In genomic region chr12:3824906-3825713, GRCm38 (mm10) we compare ENCODE assay signal across 13 mouse cellular contexts. TPM values are rescaled to one million over a fixed set of nuclear protein-coding genes. Genes with fewer than 3 reads are reported as not detected.
DNase-seq lines count a peak whose midpoint lies in the region; ATAC-seq and TF ChIP-seq lines count a peak whose summit lies in the region.
"Had no signal": no experiment of that assay in that cellular context is flagged by ENCODE, and none has a peak within 500 bp of the region (broad histone marks: within the 10 kb centered on the region; RNA-seq: fewer than 3 reads in every experiment).

No protein-coding gene starts in this region.

- no peak overlapping the region for H3K4me3 ChIP-seq in heart, embryonic 12.5 days
- no peak overlapping the region for H3K4me3 ChIP-seq in heart, adult 2 months
- H3K4me3 ChIP-seq in lung, postnatal 0 days (ENCODE audit: low read depth, low read length): no peak overlapping the region
- H3K4me3 ChIP-seq in forebrain, embryonic 11.5 days (ENCODE audit: low read depth, low read length): no peak overlapping the region
- no peak overlapping the region for H3K4me3 ChIP-seq in hindbrain, embryonic 14.5 days (replicated peaks; ENCODE audit: low read length)
- H3K4me3 ChIP-seq: erythroblast, embryonic 14.5 days; hindbrain, embryonic 12.5 days; midbrain, embryonic 10.5 days had no signal

- peaks cover 77% of the 10 kb centered on the region for H3K4me1 ChIP-seq in heart, embryonic 12.5 days (replicated peaks)
- peaks cover 20% of the 10 kb centered on the region for H3K4me1 ChIP-seq in heart, adult 2 months (ENCODE audit: control insufficient read depth, insufficient read depth, low read length)
- no peaks in the 10 kb centered on the region; the same call in none of the 2 replicates for H3K4me1 ChIP-seq in lung, postnatal 0 days (ENCODE audit: insufficient read depth, low read depth, low read length)
- no peaks in the 10 kb centered on the region; the same call in 1 of the 2 replicates for H3K4me1 ChIP-seq in forebrain, embryonic 11.5 days (replicated peaks; ENCODE audit: control insufficient read depth, insufficient read depth, low read length)
- H3K4me1 ChIP-seq in hindbrain, embryonic 14.5 days (replicated peaks; ENCODE audit: control insufficient read depth, insufficient read depth, low read length): peaks cover 7% of the 10 kb centered on the region

- intact Hi-C loops in heart, adult 2 months (cut with DNase I): no loop called here

- peak overlapping the region; percentile 56 for H3K27ac ChIP-seq in heart, embryonic 12.5 days (ENCODE audit: poor library complexity, severe bottlenecking)
- no peak overlapping the region for H3K27ac ChIP-seq in heart, adult 2 months
- H3K27ac ChIP-seq in lung, postnatal 0 days (ENCODE audit: low read length): no peak overlapping the region
- H3K27ac ChIP-seq in forebrain, embryonic 11.5 days (ENCODE audit: low read depth, low read length): no peak overlapping the region
- no peak overlapping the region for H3K27ac ChIP-seq in hindbrain, embryonic 14.5 days
- H3K27ac ChIP-seq: hindbrain, embryonic 12.5 days; midbrain, embryonic 10.5 days had no signal

- TF ChIP-seq CTCF in heart, adult 2 months (IDR thresholded peaks at IDR 0.05): no peak
- no peak for TF ChIP-seq CTCF in lung, postnatal 0 days (IDR thresholded peaks at IDR 0.05)

- peak overlapping the region; percentile 31 for H3K4me2 ChIP-seq in heart, embryonic 12.5 days
- no peak overlapping the region for H3K4me2 ChIP-seq in lung, postnatal 0 days (replicated peaks; ENCODE audit: low read depth, low read length)
- H3K4me2 ChIP-seq in forebrain, embryonic 11.5 days (ENCODE audit: low read depth, low read length, severe bottlenecking): no peak overlapping the region
- H3K4me2 ChIP-seq in hindbrain, embryonic 14.5 days (replicated peaks): no peak overlapping the region
- H3K4me2 ChIP-seq: hindbrain, embryonic 12.5 days had no signal

- no peaks in the 10 kb centered on the region for H3K27me3 ChIP-seq in heart, embryonic 12.5 days (replicated peaks)
- no peaks in the 10 kb centered on the region for H3K27me3 ChIP-seq in heart, adult 2 months (ENCODE audit: control insufficient read depth, insufficient read depth, low read length)
- H3K27me3 ChIP-seq in lung, postnatal 0 days (replicated peaks; ENCODE audit: insufficient read depth, low read length): no peaks in the 10 kb centered on the region
- no peaks in the 10 kb centered on the region for H3K27me3 ChIP-seq in forebrain, embryonic 11.5 days (ENCODE audit: control insufficient read depth, insufficient read depth, low read length)
- no peaks in the 10 kb centered on the region for H3K27me3 ChIP-seq in hindbrain, embryonic 14.5 days (ENCODE audit: control insufficient read depth, insufficient read depth, low read length)
- H3K27me3 ChIP-seq: hindbrain, embryonic 12.5 days had no signal

- no peaks in the 10 kb centered on the region for H3K36me3 ChIP-seq in heart, embryonic 12.5 days
- no peaks in the 10 kb centered on the region for H3K36me3 ChIP-seq in heart, adult 2 months (ENCODE audit: control insufficient read depth, insufficient read depth, low read length)
- H3K36me3 ChIP-seq in lung, postnatal 0 days (ENCODE audit: insufficient read depth, low read length): no peaks in the 10 kb centered on the region
- no peaks in the 10 kb centered on the region for H3K36me3 ChIP-seq in forebrain, embryonic 11.5 days (ENCODE audit: control insufficient read depth, insufficient read depth, low read length)
- H3K36me3 ChIP-seq in hindbrain, embryonic 14.5 days (replicated peaks; ENCODE audit: control insufficient read depth, insufficient read depth): no peaks in the 10 kb centered on the region
- H3K36me3 ChIP-seq: hindbrain, embryonic 12.5 days; midbrain, embryonic 10.5 days had no signal

- peak overlapping the region; percentile 5; the same call in 1 of the 2 replicates for H3K9ac ChIP-seq in heart, embryonic 12.5 days
- H3K9ac ChIP-seq in heart, adult 2 months (ENCODE audit: low read depth, low read length): no peak overlapping the region
- no peak overlapping the region for H3K9ac ChIP-seq in lung, postnatal 0 days (replicated peaks; ENCODE audit: low read depth)
- H3K9ac ChIP-seq in forebrain, embryonic 11.5 days (ENCODE audit: low read length): no peak overlapping the region
- no peak overlapping the region for H3K9ac ChIP-seq in hindbrain, embryonic 14.5 days
- H3K9ac ChIP-seq: hindbrain, embryonic 12.5 days had no signal

- no peaks in the 10 kb centered on the region for H3K9me3 ChIP-seq in heart, embryonic 12.5 days (replicated peaks)
- no peaks in the 10 kb centered on the region for H3K9me3 ChIP-seq in lung, postnatal 0 days (ENCODE audit: low read length)
- no peaks in the 10 kb centered on the region for H3K9me3 ChIP-seq in forebrain, embryonic 11.5 days (ENCODE audit: control insufficient read depth, low read length)
- H3K9me3 ChIP-seq in hindbrain, embryonic 14.5 days (ENCODE audit: control insufficient read depth, low read length): no peaks in the 10 kb centered on the region
- H3K9me3 ChIP-seq: hindbrain, embryonic 12.5 days; midbrain, embryonic 10.5 days had no signal

- TF ChIP-seq POLR2A in heart, adult 2 months (IDR thresholded peaks at IDR 0.05; ENCODE audit: insufficient read depth, low read depth, low read length): no peak

- no peak for DNase-seq in heart, adult 2 months
- DNase-seq in lung, postnatal 0 days (ENCODE audit: low spot score): no peak
- DNase-seq in lung, postnatal 25 days (ENCODE audit: low spot score): no peak
- DNase-seq in thymus, postnatal 10 days (ENCODE audit: low spot score in 2 of 2): no peak
- no peak for DNase-seq in forebrain, embryonic 11.5 days (ENCODE audit: low spot score)
- DNase-seq in hindbrain, embryonic 14.5 days (ENCODE audit: low spot score): no peak
- DNase-seq: adrenal gland, adult 8-10 months; cerebellum, adult 8-10 months had no signal

- 64% methylated on average over 5 of the region's 5 CpGs for WGBS in heart, embryonic 12.5 days
- WGBS in heart, adult 2 months: 41% methylated on average over 5 of the region's 5 CpGs
- WGBS in lung, postnatal 0 days: 56% methylated on average over 5 of the region's 5 CpGs
- WGBS in forebrain, embryonic 11.5 days: 83% methylated on average over 5 of the region's 5 CpGs
- 82% methylated on average over 5 of the region's 5 CpGs for WGBS in hindbrain, embryonic 14.5 days

- no peak for TF ChIP-seq EP300 in heart, adult 2 months (IDR thresholded peaks at IDR 0.05; ENCODE audit: insufficient read depth, low read depth, low read length)
- TF ChIP-seq EP300 in lung, postnatal 0 days (IDR thresholded peaks at IDR 0.05): no peak

- peaks cover 5% of the 10 kb centered on the region for H3K79me2 ChIP-seq in heart, adult 2 months (replicated peaks; ENCODE audit: control insufficient read depth, insufficient read depth, low read length)

- no peak for ATAC-seq in heart, embryonic 12.5 days (ENCODE audit: insufficient number of reproducible peaks, low FRiP score)
- peak; percentile 38; the same call in 1 of the 2 replicates for ATAC-seq in lung, postnatal 0 days
- ATAC-seq in inflammation-experienced regulatory T-cells, adult 6 months: peak; percentile 35
- no peak for ATAC-seq in forebrain, embryonic 11.5 days (replicated peaks; ENCODE audit: low FRiP score)
- ATAC-seq in hindbrain, embryonic 14.5 days (ENCODE audit: low FRiP score): no peak

RNA-seq across cellular contexts. Expression of gene Dnmt3a, which starts 19.3 kb away (rescaled TPM):
- polyA plus RNA-seq in heart, embryonic 12.5 days (2016; fragmentation: Nextera tagmentation; extraction: Ambion mirVana): 139 and 142 TPM in 2 replicates
- total RNA-seq in heart, adult 2 months (2021): 10 to 100 TPM; 50.9 to 56.0 TPM
- 13.6 and 22.4 TPM in 2 replicates for polyA plus RNA-seq in heart, adult 2 months (2012; rRNA removed)
- polyA plus RNA-seq in lung, postnatal 0 days (2015; fragmentation: Nextera tagmentation; extraction: Ambion mirVana): 60.3 and 74.8 TPM in 2 replicates
- 10 to 100 TPM; 16.8 to 25.5 (median 23.8) TPM for polyA plus RNA-seq in inflammation-experienced regulatory T-cells, adult 6 months (2017; shearing (Covaris generic))
- polyA plus RNA-seq in forebrain, embryonic 11.5 days (2014; fragmentation: Nextera tagmentation; extraction: Ambion mirVana): 102 and 104 TPM in 2 replicates
- 61.9 and 62.1 TPM in 2 replicates for polyA plus RNA-seq in hindbrain, embryonic 14.5 days (2014; fragmentation: Nextera tagmentation; extraction: Ambion mirVana)

Comparison
In these comparisons a context has a peak if more than half of its experiments do, and no peak if none do; other contexts are left out.
1. ATAC-seq: peak in lung, postnatal 0 days (single experiment) and inflammation-experienced regulatory T-cells, adult 6 months (single experiment); none in heart, embryonic 12.5 days (single experiment), forebrain, embryonic 11.5 days (single experiment) and hindbrain, embryonic 14.5 days (single experiment).